Mouse (Mus musculus) liver, postnatal 0 days (tissue): ENCODE data around the gene Zbtb32.

Source experiments
- CTCF ChIP-seq: sonication (generic); IDR thresholded peaks from 2 replicates; pipeline ENCODE4 v1.5.1; 2016; ENCODE audit warnings: antibody characterized with exemption, low read depth
- EP300 ChIP-seq: IDR thresholded peaks from 2 replicates; pipeline ENCODE4 v1.6.1; 2016; ENCODE audit warnings: antibody characterized with exemption, low read depth, mild to moderate bottlenecking

DNA sequence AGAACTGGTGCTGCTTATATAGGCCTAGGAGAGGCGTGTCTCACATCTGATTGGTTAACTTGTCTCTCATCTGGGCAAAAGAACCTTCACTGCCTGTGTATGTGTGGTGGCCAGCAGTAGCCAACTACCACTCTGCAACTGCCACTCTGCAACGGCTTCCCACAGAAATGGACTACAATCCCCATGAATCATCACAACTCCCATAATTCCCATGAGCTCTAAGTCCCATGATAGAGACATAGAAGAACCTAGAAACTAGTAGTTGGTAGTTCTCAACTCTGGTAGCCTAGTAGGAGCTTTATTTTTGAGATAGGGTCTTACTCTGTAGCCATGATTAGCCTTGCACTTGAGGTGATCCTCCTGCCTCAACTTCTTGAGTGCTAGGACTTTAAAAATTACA lies 48.8 kb downstream of the Zbtb32 start:
- TF ChIP-seq CTCF (no peak), EP300 (no peak)
